Mouse (Mus musculus) frontal cortex, adult 2 months (tissue): ENCODE results near the gene Xrcc1. TPM values are rescaled to one million over a fixed set of nuclear protein-coding genes. Genes with fewer than 3 reads are reported as not detected.
"Not testable (repeated sequence)": the region's sequence is repeated elsewhere in the genome, so short reads cannot be mapped to it uniquely, and the experiment has no call there.

Experiments
- DNase-seq, 2 experiments: peaks; one replicate each; pipeline ENCODE4 v3.0.0; 2022; ENCODE audit warnings: low spot score in 1 of 2; ENCODE audit errors: extremely low spot score in 1 of 2
- polyA plus RNA-seq: library from polyadenylated mRNA; depleted of rRNA; stranded (reverse); fragments of >200 nt; gene quantifications from 2 replicates; pipeline ENCODE4 v1.2.3, GENCODE M21; 2012

Gene Xrcc1
- polyA plus RNA-seq, 1 experiment, result 48.8 TPM

DNA sequence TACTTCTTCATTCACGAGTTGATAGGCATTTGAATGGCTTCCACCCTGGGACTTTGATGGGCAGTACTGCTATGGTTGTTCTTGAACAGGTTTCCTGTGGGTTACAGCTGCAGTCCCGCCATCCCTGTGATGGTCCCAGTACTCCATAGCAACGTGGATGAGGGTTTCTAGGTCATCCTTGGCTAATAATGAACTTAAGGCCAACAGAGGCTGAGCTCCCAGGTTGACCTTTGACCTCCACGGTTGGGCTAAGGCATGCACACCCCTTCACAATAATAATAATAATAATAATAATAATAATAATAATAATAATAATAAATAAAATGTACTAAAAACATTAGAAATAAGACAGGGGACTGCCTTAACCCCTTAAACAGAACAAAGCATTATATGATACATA, 52.0 kb downstream of the Xrcc1 start:
- DNase-seq, result no peak

DNA sequence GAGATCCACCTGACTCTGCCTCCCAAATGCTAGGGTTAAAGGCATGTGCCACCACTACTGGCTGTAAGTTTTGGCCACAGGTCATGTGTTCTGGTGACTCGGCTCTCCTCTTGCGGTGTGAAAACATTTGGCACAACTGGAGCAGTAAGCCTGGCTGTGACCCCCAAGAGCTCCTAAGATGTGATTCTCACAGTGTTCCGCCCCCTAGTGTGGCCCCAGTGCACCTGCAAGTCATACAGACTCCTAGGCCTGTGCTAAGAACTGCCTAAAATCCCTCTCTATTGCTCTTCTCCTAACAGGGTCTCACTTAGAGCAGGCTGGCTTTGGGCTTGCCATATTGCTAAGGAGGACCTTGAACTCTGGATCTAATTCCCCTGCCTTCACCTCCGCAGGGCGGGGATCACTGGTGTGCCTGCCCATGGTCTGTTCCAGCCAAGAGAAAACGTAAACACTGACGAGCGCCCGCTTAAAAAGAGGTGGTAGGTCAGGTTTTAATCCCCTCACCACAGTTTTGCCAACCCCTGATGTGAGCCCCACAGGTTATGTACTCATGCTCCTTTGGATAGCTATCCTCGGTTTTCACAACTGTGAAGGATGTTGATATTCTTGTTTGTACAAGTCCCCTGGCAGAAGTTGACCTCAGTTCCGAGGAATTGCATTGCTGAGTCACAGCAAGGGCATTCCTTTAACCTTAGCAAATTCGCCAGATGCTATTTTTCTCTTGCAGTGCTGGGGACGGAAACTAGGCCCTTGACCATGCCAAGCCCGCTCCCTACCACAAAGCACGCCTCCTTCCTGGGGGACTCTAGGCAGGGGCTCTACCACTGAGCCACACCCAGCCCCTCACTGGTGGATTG, 53.4 kb downstream of the Xrcc1 start:
- DNase-seq, result no peak

- peak; percentile 88 to 99 for DNase-seq
Measured at GRCm38 (mm10) chr7:24600941-24601597, 55.0 kb downstream of the Xrcc1 start.

GRCm38 (mm10) chr7:24605561-24605960, 59.5 kb downstream of the Xrcc1 start:
- DNase-seq, result no peak

DNA sequence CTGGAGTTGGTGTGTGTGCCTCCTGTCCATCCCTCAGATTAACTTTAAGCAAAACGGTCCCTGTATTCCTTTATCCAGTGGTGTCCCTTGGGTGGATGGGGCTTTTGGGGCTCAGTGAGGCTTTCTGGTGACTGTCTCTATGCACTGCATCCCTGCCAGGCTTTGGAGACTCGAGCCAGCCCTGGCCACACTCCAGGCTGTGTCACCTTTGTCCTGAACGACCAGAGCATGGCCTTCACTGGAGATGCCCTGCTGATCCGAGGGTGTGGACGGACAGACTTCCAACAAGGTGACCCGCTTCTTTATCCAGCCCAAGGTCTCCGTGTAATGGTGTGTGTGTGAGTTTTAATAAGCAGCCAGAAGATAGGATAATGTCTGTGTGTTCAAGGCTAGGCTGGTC, 60.0 kb downstream of the Xrcc1 start:
- DNase-seq, result no peak

DNA sequence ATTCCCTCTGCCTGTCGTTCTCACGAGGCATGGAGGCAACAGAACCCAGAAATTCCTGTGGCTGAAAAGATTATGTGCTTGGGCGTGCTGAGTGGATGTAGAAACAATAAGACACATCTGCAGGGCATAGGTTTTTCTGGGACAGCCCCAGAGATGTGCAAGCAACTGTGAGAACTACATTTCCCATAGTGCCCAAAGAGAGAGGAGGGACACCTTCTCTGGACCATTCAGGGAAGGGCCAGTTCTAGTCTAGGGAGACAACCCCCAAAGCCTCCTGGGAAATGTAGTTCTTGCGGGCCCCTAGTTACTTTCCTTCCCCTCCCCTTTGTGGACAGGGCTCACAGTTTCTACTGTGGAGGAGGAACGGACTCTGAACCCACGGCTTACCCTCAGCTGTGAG, 61.9 kb downstream of the Xrcc1 start:
- DNase-seq, result peak in 1 of 2 experiments; percentile 37

DNA sequence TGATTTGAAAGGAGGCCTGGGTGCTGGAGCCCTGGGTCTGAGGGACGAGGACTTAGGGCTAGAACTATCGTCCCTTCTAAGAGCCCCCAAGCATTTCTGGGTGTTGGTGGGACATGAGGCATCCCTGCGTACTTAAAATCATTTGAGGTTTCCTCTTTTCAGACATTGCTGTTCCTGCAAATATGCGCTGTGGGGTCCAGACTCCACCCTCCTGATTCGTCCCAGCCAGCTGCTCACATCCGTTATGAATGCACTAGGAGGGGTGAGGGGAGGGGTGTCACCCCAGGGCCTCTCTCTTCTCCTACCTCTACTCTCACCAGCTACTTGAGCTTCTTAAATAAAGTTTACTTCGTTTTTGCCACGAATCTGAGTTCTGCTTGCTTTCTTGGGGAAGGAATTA, 62.5 kb downstream of the Xrcc1 start:
- DNase-seq, result no peak

GRCm38 (mm10) chr7:24610144-24610878, 64.2 kb downstream of the Xrcc1 start, which contains the start of gene Phldb3:
Phldb3 (plus strand) TSS chr7:24610763.
- no peak for DNase-seq

GRCm38 (mm10) chr7:24610879-24611494, 64.9 kb downstream of the Xrcc1 start:
- peak in 1 of 2 experiments; percentile 53 for DNase-seq

- no peak for DNase-seq
Measured at GRCm38 (mm10) chr7:24611709-24612108, 65.6 kb downstream of the Xrcc1 start.

- DNase-seq, result no peak
Measured at GRCm38 (mm10) chr7:24612308-24612910, 66.3 kb downstream of the Xrcc1 start.

GRCm38 (mm10) chr7:24614816-24615215, 68.7 kb downstream of the Xrcc1 start:
- DNase-seq, result no peak

GRCm38 (mm10) chr7:24617763-24618162, 71.7 kb downstream of the Xrcc1 start:
- DNase-seq, result no peak

DNA sequence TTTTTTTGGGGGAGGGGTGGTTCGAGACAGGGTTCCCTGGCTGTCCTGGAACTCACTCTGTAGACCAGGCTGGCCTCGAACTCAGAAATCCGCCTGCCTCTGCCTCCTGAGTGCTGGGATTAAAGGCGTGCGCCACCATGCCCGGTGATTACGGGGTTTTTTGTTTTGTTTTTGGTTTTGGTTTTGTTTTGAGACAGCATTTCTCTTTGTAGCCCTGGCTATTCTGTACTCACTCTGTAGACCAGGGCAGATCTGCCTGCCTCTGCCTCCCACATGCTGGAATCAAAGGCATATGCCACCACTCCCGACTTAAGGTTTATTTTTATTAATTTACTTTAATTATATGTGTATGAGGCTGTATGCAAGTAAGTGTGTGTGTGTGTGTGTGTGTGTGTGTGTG, 72.3 kb downstream of the Xrcc1 start:
- not testable (repeated sequence) for DNase-seq

GRCm38 (mm10) chr7:24619671-24620397, 73.7 kb downstream of the Xrcc1 start:
- DNase-seq, result no peak

DNA sequence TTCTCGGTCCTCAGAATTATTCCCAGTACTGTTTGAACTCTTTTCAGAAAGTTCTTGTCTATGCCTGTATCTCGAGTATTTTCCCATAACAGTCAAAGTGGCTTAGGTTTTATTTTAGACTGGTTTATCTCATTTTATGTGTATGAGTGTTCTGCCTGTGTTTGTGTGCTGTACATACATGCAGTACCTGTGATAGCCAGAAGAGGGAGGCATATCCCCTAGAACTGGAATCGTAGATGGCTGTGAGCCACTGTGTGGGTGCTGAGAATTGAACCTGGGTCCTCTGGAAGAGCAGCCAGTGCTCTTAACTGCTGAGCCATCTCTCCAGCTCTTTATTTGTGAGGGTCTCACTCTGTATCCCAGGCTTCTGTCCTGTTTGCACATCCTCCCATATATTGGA, 75.1 kb downstream of the Xrcc1 start:
- no peak for DNase-seq

- no peak for DNase-seq
Measured at GRCm38 (mm10) chr7:24622967-24623366, 76.9 kb downstream of the Xrcc1 start.
